Mouse (Mus musculus): Measurements from ENCODE around the gene Atp6v1c2.

DNA sequence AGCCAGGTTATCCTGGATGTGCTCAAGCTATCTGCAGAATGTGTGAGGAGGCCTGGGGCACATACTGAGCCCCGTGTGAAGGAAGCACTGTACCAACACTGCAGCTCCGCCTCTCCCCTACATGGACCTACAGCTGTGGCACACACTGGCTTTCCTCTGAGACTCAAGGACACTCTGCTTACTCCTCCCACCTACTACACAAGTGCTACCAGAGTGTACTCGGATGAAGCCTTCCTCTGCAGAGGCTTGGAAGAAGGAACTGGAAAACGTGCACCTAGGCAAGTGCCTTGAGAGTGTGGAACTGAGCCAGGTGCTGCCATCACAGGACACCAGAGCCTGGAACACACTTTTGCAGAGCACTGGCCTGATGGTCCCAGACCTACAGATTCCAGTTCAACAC is 38.6 kb downstream of the Atp6v1c2 start:
- TF ChIP-seq MYOG (IDR thresholded peaks at IDR 0.05; ENCODE audit: control insufficient read depth, extremely low read depth, insufficient read length) (no peak), CTCF (IDR thresholded peaks at IDR 0.05; ENCODE audit: control insufficient read depth, insufficient read depth, insufficient read length) (no peak), MAX (IDR thresholded peaks at IDR 0.05) (no peak), FOSL1 (IDR thresholded peaks at IDR 0.05; ENCODE audit: insufficient read depth, low read length, poor library complexity, severe bottlenecking) (no peak), MYOD1 (IDR thresholded peaks at IDR 0.05; ENCODE audit: control insufficient read depth, insufficient read length, low read depth) (no peak), USF1 (IDR thresholded peaks at IDR 0.05; ENCODE audit: low read depth) (no peak), CEBPB (IDR thresholded peaks at IDR 0.05; ENCODE audit: low read depth) (no peak)
